Mouse (Mus musculus) adrenal gland (tissue): Measurements from ENCODE around the gene Uqcr11.

Experiments used
- intact Hi-C: fragments of 180-260 bp; cut with DNase I; formaldehyde crosslinking; loops from one replicate; pipeline ENCODE4 v1.15.1; 2025

The Uqcr11 gene

DNA sequence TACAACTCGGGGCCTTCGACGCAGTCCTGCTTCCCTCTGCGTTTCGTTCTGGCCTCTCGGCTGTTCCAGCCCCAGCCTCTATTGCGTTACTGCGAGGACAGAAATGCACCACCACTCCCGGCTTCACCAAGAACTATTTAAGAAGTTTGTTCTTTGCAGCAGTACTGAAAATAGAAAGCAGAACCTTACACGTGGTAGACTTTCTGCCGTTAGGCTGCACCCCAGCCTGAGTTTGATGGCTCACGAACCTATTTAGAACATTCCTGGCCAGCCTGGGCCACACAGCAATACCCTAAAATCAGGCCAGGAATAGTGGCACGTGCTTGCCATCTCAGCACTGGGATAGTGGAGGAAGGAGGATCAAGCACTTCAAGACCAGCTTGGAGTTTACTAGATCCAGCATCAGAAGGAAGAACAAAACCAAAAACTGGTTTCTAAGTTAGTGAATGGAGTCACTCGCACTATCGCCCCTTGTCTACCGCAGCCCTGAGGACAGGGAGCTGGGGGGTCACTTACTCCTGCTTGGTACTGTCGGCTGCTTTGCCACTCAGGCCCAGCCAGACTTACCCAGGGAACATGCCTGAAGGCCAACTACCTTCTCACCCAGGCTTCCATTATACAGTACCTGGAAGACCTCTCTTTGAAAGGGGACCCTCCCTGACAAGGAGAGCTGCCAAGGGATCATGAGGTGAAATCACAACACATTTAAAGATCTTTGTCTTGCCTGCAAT is 6.5 kb downstream of the Uqcr11 start:
- intact Hi-C loops, result loop anchor here (5.0 kb wide), 1 partner anchor 32 kb away; the partner anchor contains the start of gene Tcf3

DNA sequence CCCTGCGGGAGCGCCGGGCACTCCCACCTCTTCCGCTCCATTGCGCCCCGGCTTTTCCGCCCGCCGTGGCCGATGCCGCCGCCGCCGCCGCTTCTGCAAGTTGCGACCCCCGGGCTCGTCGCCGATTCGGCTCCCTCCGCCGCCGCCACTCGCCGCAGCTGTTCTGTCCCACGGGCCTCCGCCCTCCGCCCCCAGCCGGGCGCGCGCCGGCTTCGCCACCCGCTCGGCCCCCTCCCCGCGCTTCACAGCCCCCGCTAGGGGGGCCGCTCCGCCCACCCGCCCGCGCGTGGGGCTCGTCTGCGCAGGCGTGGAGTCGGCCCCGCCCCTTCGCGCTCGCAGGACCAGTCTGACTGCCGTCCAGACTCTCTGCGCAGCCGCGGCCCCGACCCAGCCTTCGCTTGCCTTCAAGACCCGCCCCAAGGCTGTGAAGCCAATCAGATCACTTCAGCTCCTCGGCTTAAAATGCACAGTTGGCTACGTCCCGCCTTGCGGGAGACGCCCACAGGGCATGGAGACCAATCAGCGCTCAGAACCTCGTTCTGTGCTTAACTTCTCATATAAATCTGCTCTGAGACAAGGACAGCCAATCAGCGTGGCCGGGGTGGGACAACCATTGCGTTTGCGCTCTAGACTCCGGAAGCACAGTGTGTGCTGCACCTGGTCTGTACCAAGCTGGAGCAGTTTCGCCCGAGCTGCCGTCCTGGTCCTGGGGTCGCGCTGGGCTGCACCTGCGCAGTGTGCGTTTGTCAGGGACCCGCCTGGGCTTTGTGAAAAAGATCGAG is 7.2 kb downstream of the Uqcr11 start, which contains the start of gene Mbd3:
TSS of gene Mbd3 (minus strand) at position 360 of the 782 bp plus-strand sequence.
- intact Hi-C loops, result loop anchor here (5.0 kb wide), 1 partner anchor 33 kb away; the partner anchor contains the start of gene Tcf3

DNA sequence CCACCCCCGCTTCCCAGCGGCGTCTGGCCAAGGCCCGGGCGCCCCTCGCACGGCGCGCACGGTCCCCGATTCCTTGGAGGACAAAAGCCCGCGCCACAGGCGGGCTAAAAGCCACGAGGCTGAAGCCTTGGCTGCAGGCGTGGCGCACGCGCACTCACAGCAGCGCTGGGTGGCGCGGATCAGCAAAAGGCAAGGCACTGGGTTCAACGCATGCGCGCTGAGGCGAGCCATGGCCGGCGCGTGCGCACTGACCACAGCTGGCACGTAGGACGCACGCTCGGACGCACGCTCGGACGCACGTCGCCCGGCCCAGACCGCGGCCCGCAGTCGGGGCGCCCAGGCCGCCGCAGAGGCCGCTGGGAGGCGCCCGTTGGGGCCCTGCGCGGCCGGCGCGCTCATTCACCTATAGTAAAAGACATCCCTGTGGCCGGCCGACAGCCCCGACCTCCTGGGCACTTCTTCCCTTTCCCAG is 7.9 kb downstream of the Uqcr11 start:
- intact Hi-C loops, result loop anchor here (5.0 kb wide), 1 partner anchor 34 kb away; the partner anchor contains the start of gene Tcf3

DNA sequence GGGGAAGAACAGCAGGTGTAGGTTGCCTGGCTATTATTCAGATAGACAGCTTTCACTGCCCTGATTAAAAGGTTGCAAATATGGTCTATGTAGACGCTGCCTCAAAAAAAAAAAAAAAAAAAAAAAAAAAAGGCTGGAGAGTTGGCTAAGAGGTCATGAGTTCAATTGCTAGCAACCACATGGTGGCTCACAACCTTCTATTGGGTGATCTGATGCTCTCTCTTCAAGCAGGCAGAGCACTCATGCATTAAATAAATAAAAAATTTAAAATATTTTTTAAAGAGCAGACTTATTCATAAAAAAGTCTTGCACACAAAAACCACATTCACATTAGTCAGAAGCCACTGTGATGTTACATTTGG is 8.5 kb downstream of the Uqcr11 start:
- intact Hi-C loops, result loop anchor here (5.0 kb wide), 1 partner anchor 34 kb away; the partner anchor contains the start of gene Tcf3

DNA sequence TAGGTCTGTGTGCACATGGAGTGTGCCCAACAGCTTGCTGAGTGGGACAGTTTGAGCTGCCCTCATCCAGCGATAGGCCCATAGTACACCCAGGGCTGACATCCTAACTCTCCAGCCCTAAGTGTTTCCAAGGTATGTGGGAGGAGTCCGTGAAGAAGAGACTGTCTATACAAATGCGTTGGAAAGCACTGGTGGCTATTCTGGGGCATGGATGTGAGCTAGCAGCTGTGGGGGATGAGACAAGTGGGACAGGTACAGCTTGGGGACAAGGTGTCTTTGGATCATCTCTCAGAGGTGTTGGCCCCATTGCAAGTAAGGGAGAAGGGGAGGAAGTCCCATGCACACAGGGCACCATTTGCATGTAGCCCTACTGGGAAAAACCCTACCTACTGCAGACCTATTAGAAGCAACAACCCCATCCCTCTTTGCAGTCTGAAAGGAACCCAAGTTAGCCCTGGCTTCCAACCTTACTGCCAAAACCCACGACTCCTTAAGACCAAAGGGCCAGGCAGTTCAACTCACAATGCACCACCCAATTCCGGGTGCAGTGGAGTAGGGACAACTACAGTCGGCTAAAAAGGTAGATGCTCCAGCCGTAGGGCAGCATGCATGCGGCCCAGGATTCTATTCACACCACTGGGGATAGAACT is 9.0 kb downstream of the Uqcr11 start:
- intact Hi-C loops, result loop anchor here (5.0 kb wide), 1 partner anchor 35 kb away; the partner anchor contains the start of gene Tcf3

DNA sequence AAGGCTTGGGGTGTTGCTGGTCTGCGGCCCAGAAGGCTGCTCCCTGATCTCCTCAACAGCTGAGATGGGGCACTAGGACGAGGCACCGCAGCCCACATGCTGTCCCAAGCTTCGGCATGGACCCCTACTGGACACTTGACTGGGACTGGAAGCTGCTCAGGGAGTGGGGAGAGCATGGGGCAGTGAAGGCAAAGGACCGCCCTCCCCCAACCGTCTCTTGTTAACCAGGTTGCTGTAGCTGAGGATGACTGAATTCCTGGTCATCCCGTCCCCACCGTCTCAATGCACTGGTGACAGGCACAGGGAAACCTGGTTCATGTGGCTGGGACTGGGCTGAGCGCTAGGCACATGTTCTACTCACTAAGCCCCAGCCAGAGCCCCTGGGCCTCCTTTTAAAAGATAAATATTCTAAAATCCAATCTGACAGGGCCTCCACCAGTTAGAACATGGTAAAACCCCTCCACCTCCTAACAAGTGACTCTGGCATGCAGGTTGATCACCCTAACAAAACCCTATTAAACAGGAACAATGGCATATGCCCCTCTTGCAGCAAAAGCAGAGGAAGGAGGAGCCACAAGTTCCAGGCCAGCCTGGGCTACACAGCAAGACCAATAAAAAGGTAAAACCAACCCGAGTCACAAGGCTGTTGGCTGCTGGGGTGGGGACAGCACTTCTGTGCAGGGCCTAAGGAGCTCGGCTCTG is 9.7 kb downstream of the Uqcr11 start:
- intact Hi-C loops, result loop anchor here (5.0 kb wide), 1 partner anchor 35 kb away; the partner anchor contains the start of gene Tcf3

DNA sequence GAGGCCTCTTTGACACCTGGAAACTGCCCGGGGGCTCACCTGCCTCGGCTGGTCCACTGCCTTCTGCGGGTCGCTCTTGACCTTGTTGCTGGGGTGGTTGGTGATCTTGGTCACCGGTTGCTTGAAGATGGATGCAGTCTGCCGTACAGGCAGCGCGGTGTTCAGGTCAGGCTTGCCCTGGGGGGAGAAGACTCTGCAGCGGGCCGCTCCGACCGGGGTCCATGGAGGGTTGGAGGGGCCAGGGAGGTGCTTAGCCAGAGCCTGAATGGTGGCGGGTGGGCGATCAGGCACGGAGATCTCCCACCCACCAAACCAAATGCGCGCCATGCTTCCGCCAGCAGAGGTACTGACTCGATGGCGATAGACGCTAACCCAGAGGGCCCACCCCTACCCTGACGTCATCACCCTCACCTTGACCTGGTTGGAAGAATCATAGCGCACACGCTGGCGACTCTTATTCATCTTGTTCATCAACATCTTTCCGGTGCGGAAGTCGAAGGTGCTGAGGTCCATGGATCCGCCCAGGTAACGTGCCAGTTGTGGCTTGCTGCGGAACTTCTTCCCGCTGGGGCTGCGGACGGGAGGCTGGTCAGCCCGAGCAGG is 11.5 kb downstream of the Uqcr11 start:
- intact Hi-C loops, result loop anchor here (5.0 kb wide), 1 partner anchor 37 kb away; the partner anchor contains the start of gene Tcf3

DNA sequence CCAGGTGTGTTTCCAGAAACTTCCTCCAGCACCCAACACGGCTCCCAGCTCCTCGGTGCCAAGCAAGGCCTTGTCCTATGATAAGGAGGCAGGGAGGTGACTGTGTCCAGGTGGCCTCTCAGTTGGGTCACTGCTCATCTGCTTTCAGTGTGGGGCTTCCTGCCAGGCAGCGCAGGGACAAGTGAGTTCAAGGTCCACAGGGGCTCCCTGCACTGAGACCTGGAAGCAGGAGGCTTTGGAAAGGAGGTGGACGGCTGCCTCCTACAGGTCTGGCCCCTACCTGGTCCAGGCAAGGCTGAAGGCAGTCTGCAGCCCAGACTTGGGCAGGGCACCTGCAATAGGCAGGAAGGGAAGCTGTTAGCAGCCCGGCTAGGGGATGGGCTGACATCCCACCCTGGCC is 13.9 kb downstream of the Uqcr11 start:
- intact Hi-C loops, result no loop called here

DNA sequence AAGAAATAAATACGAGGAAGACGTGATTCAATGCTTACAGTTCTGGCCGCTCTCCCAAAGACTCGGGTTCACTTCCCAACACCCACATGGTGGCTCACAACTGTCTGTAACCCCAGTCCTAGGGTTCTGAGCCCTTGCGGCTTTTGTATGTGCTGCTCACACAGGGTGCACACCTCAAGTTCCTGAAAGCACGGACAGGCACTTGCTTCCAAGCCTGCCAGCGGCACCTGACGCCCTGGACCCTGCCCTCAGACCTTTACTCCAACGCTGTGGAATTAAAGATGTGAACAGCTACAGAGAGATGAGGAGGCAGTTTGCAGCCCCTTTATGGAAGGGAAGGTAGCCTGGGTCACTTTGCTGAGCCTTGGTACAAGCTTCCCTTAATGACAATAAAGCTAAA is 15.9 kb downstream of the Uqcr11 start:
- intact Hi-C loops, result no loop called here

DNA sequence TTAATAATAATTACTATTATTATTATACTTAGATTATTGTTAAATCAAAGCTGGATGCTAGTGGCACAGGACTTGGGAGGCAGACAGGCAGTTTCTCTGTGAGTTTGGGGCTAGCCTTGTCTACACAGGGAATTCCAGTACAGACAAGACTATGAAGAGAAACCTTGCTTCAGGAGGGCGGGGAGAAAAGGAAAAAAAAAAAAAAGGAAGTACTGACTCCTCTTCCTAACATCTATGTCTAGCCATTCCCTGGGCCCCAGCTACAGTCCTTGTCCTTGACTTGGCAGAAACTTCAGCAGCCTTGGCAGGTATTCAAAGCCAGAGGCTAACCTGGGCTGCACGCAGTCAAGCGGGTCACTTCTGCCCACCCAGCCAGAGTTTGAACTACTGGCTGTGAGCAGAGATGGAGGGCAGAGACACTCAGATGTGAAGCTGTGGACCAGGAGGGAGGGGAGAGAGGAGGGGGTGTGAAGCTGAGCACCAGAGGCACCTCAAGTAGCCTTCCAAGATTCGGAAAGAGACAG is 17.4 kb downstream of the Uqcr11 start:
- intact Hi-C loops, result no loop called here

DNA sequence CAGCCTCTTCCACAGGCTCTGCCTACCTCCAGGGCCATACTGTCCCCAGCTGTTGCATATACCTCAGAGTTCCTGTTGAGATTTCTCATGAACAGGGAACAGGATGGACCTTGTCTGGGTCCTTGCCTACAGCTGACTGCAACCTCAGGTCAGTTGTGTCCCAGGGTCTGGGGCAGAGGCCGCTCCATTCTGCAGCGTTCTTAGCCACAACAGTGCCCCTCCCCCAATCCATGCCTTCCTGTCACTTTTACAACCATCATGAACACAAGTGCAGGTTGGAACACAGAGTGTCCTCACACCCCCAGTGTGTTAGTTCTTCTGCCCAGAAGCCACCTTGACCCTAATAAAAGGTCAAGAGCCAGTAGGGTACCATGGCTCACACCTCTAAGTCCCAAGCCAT is 17.9 kb downstream of the Uqcr11 start:
- intact Hi-C loops, result no loop called here

DNA sequence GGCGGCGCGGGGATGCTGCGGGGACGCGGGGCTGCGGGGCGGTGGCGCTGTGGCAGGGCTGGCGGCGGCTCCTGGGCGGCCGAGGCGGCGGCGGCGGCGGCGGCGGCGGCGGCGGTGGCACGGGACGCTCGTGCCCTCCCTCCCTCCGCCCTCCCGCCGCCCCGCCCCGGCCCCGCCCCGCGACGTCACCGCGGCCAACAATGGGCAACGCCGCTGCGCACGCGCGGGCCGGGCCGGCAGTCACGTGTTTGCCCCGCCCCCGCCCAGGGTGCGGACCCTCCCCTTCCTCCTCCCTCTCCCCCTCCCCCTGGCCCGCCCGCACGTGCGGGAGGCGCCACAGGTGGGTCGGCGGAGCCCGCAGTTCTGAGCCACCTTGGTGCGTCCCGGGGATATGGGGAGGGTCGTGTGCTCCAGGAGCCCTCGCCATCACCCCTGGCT is 19.1 kb downstream of the Uqcr11 start, which contains the start of gene Mex3d:
TSS of gene Mex3d (minus strand) at position 138 of the 438 bp plus-strand sequence.
- intact Hi-C loops, result no loop called here

DNA sequence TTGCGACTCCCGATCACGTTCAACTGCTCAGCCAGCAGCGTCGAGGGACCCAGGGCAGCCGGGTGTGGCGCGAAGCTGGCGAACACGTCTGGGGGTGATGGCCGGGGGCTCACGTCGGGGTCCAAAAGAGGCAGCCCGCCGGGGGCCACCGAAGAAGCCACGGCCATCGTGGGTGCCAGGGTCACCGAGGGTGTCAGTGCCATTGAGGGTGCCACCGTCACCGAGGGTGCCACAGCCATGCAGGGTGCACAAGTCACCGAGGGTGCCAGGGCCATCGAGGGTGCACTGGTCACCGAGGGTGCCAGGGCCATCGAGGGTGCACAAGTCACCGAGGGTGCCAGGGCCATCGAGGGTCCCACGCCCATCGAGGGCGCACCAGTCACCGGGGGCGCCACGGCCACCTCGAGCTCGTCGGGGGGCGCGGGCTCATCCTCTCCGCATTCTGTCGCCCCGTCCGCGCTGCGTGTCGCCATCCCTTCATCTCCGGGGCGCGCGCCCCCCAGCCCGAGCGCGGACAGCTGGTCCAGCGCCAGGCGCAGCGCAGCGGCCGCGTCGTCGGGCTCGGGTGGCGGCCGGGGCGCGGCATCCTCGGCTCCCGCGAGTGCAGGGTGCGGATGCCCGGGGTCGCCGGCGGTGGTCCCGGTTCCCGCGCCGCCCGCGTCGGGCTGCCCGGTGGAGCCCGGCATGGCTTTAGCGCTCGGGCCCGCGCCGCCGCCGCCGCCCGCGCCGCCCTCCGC is 19.7 kb downstream of the Uqcr11 start:
- intact Hi-C loops, result no loop called here

DNA sequence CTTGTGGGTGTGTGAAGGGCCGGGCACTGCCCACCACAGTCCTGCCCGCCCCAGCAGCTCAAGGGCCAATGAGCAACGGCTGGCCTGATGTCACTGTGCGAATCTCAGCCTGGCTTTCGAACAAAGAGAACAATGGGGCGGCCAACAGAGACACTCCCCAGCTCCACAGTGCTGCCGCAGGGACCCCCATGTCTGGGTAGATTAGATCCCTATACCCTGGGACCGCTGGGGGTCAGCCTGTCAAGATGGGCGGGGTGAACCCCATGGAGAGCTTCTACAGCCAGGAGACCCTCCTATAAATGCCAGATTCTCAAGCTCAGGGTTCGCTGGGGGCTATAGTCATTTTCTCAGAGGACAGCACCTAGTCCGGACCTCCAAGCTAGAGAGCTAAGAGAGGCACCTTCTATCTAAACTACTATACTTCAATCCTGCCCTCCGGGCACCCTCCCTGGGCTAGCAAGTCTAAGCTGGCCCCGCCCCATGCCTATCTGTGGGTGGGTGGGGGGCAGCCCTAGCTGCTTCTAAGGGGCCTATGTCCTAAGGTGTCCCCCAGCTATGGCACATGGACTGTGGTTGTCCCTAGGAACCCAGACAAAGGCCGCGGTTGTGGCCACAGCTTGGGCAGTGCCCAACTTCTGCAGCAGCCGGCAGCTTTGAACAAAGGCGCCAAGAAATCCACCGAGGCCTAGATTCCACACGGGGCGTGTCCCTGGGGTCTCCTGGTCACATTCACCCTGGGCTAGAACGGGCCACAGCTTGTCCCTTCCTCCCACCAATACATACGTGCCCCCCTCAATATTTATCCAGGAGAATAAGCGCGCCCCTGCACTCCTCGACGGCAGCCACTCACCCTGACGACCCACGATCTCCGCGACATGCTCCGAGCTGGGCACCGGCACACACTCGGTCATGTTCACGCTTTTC is 20.6 kb downstream of the Uqcr11 start:
- intact Hi-C loops, result no loop called here

DNA sequence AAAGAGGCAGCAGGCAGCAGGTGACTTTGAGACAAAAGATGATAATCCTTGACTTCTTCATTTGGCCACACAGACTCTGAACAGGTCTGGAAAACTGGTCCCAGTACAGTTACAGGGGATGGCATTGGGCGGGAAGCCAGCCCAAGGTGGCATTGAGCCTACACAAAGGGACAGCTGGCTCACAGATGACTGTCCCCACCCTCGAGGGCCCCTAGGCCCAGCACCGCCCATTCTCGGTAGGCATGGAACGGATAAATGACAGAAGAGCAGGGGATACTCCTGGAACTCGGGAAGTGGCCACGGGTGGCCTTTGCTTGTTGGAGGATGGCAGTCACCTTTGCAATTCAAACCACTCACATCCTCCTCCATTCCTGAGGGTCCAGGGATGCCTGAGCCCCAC is 21.3 kb downstream of the Uqcr11 start:
- intact Hi-C loops, result no loop called here

DNA sequence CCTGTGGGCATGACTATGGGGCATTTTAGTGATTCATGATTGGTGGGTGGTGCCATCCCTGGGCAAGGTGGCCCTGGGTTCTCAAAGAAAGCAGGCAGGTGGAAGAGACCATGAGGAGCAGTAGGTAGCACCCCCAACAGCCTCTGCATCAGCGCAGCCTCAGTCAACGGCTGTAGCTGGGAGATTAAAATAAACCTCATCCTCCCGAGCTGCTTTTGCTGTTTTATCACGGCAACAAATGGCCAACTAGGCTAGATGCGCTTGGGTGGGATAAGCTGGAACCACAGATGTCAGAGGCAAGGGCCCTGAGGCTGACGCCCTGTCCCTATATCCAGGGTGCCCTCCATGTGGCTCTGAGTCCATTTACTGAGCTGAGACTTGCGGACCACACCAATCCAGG is 21.9 kb downstream of the Uqcr11 start:
- intact Hi-C loops, result no loop called here

DNA sequence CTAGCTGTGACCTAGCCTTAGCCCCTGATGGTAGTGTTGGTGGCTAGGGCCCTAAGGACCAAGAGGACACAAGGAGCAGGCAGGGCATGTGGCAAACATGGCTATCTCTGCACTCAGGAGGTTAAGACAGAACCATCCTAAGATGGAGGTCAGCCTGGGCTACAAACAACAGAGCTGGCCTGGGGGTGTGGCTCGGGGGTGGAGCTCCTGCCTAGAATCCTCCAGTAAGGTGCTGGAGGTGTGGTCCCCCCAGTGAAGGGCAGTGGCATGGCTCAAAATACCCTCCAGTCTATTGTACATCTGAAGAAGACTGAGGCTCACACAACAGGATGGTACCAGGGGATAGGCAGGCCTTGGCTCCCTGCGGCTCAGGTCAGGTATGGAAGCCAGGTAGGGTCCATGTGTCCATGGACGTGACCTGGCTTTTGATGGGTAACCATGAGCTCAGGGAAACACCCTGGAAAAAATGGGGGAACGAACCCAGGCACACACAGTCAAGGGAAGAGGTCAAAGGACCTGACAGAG is 22.5 kb downstream of the Uqcr11 start:
- intact Hi-C loops, result no loop called here

DNA sequence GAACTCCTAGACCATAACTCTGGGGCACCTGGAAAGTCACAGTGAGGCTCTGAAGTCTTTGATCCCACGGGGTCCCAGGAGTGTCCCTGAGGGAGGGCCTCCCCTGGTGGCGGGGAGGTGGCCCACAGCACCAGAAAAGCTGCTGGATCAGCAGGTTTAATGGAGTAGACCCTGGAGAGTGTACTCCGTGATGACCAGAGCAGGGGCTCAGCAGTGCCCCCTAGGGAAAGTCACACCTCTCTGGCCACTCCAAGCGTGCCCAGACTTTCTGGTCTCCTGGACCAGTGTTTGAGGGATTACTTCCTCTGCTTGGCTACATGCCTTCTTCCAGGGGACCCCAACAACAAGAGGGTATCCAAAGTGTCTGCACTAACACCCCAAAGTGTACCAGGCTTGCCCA is 23.2 kb downstream of the Uqcr11 start:
- intact Hi-C loops, result no loop called here
